Mouse (Mus musculus) right cerebral cortex, postnatal 10 days (tissue): ENCODE results near the gene Snupn.
"Not testable (repeated sequence)": the region's sequence is repeated elsewhere in the genome, so short reads cannot be mapped to it uniquely, and the experiment has no call there.

ENCODE experiments used
- DNase-seq, 2 experiments: peaks; one replicate each; pipeline ENCODE4 v3.0.0; 2021; ENCODE audit warnings: low spot score in 2 of 2

Snupn gene

GRCm38 (mm10) chr9:56930556-56930955, 20.1 kb upstream of the Snupn start:
- no peak for DNase-seq

DNA sequence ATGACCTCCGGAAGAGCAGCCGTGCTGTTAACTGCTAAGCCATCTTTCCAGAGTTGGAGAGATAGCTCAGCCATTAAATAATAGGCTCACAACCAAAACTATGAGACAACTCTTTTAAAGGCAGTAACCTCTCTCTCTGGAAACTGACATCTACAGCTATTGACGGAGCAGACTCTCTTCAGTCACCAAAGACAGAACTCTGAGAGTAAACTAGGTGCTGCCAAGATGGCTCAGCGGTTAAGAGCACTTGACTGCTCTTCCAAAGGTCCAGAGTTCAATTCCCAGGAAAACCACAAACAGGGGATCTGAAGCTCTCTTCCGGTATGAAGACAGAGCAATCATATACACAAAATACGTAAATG, 13.8 kb upstream of the Snupn start:
- DNase-seq, result no peak

DNA sequence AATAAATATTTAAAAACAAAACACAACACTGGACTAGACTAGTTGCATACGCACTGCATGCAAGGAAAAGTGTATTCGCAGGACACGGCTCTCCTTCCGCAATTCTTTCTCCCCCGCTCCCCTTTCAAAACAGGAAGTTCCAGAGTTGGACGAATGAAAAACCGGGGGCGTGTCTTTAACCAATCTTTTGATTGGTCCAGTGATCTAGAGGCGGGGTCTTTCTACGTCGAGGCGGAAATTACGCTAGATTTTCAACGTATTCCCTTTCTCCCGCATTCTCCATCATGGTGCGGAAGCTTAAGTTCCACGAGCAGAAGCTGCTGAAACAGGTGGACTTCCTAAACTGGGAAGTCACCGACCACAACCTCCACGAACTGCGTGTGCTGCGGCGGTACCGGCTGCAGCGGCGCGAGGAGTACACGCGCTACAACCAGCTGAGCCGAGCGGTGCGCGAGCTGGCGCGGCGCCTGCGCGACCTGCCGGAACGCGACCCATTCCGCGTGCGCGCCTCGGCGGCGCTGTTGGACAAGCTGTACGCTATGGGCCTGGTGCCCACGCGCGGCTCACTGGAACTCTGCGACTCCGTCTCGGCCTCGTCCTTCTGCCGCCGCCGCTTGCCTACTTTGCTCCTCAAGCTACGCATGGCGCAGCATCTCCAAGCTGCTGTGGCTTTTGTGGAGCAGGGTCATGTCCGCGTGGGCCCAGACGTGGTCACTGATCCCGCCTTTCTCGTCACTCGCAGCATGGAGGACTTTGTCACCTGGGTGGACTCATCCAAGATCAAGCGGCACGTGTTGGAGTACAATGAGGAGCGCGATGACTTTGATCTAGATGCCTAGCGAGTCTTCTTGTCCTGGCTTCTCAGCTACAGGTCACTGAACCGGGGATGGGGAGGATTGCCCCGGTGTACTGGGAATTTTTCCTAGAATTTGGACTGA, 13.2 kb upstream of the Snupn start, which contains the start of gene Imp3:
Imp3 (plus strand) TSS at position 253 of the 938 bp plus-strand sequence.
- peak; percentile 93 to 95 for DNase-seq

- no peak for DNase-seq
These were observed 12.3 kb upstream of the Snupn start for GRCm38 (mm10) chr9:56938374-56938773.

- DNase-seq, result peak; percentile 56 to 57
These were observed 3.2 kb upstream of the Snupn start for GRCm38 (mm10) chr9:56947481-56947880.

- not testable (repeated sequence) for DNase-seq
These were observed 2.0 kb upstream of the Snupn start for GRCm38 (mm10) chr9:56948699-56949098.

DNA sequence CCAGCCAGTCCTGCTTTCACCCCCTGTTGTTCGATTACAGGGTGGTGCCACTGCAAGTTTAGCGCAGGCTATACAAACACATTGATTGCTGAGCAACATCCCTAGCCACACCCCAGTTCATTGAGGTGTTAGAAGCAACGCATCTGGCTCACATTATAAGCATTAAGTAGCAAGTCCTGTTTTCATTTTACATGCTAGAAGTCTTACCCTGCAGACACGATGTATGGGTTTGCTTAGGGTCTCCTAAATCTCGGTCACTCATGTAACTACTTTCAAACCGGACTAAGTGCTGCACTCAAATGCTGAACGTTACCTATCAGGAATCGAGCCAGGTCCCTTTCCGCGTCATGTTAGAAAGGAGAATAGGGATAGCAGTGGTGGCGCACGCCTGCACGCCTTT, 911 bp upstream of the Snupn start:
- DNase-seq, result peak in 1 of 2 experiments; percentile 28

- no peak for DNase-seq
These were observed 2.9 kb downstream of the Snupn start for GRCm38 (mm10) chr9:56953562-56953961.

GRCm38 (mm10) chr9:56956966-56957675, 6.4 kb downstream of the Snupn start:
- DNase-seq, result no peak

GRCm38 (mm10) chr9:56958689-56959088, 8.0 kb downstream of the Snupn start:
- no peak for DNase-seq

DNA sequence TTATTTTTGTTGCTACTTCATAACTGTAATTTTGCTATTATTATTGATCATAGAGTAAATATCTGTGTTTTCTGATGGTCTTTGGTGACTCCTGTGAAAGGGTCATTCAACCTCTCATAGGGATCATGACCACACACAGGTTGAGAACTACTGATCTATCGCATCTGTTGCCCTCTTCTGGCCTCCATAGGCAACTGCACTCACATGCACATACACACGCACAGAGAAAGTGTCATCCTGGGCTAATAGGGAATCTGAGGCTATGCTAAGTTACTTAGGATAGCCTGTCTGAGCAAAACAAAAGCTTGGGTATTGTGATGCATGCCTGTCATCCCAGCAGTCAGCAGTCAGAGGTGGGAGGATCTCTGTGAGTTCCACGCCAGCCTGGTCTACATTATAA, 10.9 kb downstream of the Snupn start:
- no peak for DNase-seq

DNA sequence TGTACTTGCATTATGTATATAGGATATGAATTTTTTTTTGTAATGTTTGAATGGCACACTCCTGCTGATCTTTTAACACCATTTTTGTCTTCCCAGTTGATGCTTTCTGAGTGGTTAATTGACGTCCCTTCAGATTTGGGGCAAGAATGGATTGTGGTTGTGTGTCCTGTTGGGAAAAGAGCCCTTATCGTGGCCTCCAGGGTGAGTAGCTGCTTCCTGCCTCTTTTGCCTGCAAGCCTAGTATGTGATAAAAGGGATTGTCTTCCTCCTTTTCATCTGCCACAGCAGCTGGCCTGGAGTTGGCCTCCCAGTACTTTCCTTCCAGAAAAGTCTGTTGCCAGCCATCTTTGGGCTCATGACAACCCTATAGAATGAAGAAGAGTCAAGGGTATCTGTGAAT, 19.5 kb downstream of the Snupn start:
- no peak for DNase-seq

DNA sequence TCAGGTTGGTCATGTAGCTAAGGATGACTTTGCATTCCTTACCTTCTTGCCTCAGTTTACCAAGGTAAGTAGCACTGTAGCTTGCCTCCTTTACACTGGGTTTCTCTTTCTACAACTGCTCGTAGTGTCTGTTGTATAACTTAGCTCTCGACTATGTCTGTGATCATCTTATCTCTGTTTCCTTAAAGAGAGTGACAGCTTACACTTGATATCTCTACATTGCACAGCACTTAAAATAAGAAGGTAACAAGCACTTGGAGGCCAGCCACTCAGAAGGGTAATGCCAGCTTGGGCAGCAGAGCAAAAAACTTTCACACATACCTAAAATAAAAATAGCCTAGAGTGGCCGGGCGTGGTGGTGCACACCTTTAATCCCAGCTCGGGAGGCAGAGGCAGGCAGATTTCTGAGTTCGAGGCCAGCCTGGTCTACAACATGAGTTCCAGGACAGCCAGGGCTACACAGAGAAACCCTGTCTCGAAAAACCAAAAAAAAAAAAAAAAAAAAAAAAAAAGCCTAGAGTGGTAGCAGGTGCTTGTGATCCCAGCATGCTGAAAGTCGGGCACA, 23.4 kb downstream of the Snupn start:
- DNase-seq, result no peak

GRCm38 (mm10) chr9:56975199-56975598, 24.5 kb downstream of the Snupn start:
- DNase-seq, result no peak

GRCm38 (mm10) chr9:56980186-56980585, 29.5 kb downstream of the Snupn start:
- DNase-seq, result no peak

- no peak for DNase-seq
These were observed 30.8 kb downstream of the Snupn start for GRCm38 (mm10) chr9:56981502-56981901.

- DNase-seq, result peak; percentile 92 to 93
These were observed 43.9 kb downstream of the Snupn start, which contains the start of gene Ptpn9 for GRCm38 (mm10) chr9:56994286-56995197. Gene Ptpn9, plus strand, starts transcription at chr9:56994923.

- DNase-seq, result peak; percentile 42 to 50
These were observed 44.7 kb downstream of the Snupn start for GRCm38 (mm10) chr9:56995198-56996027.

DNA sequence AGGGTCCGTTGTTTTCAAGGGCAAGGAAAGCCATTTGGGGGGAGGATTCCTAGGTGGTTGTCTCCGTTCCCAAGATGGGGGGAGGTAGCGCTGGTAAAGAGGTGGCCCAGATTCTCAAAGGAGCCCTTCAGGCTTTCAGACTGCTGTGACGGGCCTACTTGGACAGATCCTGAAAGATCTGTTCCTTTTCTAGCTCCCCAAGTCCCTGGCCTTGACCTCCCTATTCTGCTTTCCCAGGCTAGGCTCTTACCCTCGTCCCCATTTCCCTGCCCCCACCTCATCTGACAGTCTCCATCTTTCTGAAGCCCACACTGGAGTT, 45.3 kb downstream of the Snupn start:
- peak; percentile 32 to 46 for DNase-seq

GRCm38 (mm10) chr9:56997206-56997605, 46.5 kb downstream of the Snupn start:
- DNase-seq, result peak; percentile 24 to 33

DNA sequence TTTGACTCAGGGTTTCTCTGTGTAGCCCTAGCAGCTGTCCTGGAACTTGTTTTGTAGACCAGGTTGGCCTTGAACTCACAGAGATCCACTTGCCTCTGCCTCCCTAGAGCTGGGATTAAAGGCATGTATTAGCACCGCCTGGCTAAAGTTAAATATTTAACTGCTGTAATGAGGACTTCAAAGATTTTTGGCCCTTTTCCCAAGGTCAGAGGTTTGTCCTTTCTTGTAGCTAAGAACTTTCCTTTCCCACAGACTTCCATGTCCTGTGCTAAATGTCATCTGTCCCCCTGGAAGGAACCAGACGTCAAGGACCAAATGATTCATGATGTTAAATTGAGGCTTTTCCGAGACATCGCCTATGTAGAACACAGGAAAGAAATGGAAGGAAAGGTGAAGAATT, 52.3 kb downstream of the Snupn start:
- no peak for DNase-seq
